Mouse (Mus musculus) c-Kit-positive CD71-positive TER-119-negative erythroid progenitor cells, embryonic 14.5 days (primary cell): ENCODE results near the gene Cd109.

ENCODE experiments used
- DNase-seq: peaks from one replicate; pipeline ENCODE4 v3.0.0-alpha.2; 2013; ENCODE audit warnings: low read depth

The Cd109 gene

DNA sequence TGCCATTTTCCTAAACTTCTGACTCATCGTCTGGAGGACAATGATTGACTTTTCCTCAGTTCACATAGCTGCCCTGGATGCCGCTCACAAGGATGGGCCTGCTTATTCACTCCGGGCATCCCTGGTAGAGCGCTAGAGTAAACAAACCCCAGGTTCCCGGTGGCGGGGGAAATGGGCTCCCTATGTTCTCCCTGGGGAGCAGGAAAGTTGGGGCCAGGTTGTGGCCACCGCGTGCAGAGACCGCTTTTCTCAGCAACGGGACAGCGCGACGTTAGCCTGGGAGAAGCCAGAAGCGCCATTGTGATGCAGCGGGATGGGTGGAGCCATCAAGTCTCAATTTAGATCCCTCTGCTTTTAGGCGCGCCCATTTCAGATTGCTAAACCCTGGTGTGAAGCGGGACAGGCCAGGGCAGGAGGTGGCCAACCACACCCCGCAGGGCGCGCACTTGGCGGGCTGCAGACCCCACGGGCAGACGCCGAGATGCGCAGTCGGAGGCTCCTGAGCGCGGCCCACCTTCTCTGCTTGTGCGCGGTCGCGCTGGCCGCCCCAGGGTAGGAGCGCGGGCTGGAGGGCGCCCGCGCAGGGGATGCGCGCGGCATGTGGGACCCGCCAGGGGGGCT lies at the start of gene Cd109:
Gene Cd109 (plus strand): TSS at position 146 of the 621 bp plus-strand sequence.
- DNase-seq = no peak

- DNase-seq = no peak
These were observed 45.4 kb upstream of the Cd109 start for GRCm38 (mm10) chr9:78569934-78570333.

- DNase-seq = no peak
These were observed 38.9 kb upstream of the Cd109 start for GRCm38 (mm10) chr9:78576466-78576865.

DNA sequence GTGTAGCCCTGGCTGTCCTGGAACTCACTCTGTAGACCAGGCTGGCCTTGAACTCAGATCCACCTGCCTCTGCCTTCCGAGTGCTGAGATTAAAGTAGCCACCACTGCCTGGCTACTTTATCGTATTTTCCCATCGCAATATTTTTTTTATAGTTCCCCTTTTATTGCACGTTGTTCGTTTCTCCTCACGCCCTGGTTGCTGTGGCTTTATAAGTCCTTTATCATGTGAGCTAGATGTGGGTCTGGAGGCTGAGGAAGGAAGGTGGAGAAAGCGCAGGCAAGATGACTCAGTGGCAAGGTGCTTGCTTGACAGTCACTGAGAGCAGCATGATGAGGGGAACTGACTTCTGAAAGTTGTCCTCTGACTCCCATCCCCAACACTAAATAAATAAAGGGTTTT lies 36.5 kb upstream of the Cd109 start:
- DNase-seq = no peak

DNA sequence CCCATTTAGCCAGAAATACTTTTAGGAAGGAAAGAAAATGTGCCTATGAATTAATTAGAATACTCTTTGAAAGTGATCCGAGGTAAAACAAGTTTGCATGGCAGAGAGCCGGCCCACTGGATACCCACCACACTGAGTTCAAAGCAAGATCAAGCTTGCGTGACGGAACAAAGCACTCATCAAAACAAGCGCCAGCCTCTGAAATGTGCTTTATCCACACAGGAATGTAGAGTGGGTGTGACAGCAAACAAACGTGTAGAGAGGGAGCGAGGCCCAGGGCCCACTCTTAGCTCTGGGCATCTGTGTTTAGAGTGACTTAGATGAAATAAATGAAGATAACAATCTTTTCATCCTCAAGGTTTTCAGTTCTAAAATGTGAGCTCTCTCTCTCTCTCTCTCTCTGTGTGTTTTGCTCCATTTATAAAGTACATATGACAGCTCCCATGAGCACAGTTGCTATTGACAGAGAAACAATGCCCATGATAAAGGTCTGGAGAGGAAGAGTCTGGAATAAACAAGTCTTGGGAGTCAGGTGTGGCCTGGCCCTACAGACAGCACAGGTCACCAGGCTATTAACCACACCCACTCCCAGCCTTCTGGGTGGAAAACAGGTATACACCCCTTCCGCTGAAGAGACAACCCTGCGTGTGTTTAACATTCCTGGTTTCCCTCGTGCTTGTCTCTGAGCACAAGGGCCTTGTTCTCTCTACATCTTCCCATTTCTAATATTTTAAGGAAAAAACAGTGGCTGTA lies 35.5 kb upstream of the Cd109 start:
- DNase-seq = no peak

- peak; percentile 34 for DNase-seq
These were observed 28.0 kb upstream of the Cd109 start for GRCm38 (mm10) chr9:78587218-78587883.

DNA sequence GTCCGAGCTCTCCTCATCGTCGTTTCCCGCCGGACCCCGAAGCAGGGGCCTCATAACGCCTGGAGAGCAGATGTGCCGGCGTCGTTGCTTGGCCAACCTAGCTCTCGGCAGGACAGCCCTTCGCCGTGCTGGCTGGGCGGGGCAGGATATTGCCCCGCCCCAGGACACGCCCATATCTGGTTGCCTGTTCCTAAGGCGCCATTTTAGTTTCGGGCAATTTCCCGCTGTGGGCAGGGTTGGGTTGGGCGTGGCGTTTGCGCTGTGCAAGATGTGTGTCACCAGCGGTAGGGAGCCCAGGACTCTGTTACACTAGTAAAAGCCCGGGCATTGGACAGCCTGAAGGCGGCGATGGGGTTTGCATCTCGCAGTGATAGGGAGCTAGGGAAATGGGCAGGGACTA lies 27.4 kb upstream of the Cd109 start, which contains the start of gene Slc17a5:
Gene Slc17a5 (minus strand): TSS at position 128 of the 400 bp plus-strand sequence.
- DNase-seq = peak; percentile 97

DNA sequence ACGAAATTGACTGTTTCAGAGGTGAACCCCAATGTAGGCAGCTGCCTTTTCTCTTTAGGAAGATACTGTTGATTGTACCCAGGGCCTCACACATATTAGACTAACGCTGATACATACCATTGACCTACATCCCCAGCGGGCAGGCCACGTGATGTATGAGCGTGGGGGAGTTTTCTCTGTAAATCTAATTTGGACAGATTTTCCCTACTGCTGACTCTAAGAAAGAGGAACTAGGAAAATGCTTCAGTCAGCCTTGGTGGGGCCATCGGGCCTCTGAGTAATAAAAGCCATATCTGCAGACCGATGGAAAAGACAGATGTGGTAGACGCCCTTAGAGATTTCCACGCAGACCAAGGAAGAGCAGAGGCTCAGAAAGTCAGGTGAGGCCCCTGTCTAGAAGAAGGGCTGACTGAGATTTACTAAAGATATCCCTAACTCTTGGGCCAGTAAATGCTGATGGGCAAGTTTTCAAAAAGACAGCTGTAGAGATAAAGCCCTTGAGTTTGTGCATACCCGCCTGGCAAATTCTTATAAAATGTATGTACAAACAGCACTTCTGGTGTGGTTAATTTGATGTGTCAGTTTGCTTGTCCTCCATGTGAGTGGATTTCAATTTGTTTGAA lies 26.8 kb upstream of the Cd109 start:
- DNase-seq = peak; percentile 22

DNA sequence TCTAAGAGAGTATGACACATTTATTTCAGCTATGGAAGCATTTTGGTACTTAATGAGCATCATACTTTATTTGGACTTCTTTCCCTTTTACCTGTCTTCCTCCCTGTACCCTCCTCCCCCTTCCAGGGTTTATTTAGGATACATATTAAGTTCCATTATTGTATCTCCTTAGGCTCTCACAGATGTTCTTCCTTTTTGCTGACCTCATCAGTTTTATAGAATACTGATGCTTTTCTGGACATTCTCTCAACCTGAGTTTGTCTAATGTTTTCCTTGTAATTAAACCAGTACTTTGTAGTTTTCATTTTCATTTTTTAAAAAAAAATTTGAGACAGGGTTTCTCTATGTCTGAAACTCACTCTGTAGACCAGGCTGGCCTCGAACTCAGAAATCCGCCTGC lies 24.9 kb upstream of the Cd109 start:
- no peak for DNase-seq

- DNase-seq = peak; percentile 51
These were observed 20.1 kb upstream of the Cd109 start for GRCm38 (mm10) chr9:78595257-78595656.

DNA sequence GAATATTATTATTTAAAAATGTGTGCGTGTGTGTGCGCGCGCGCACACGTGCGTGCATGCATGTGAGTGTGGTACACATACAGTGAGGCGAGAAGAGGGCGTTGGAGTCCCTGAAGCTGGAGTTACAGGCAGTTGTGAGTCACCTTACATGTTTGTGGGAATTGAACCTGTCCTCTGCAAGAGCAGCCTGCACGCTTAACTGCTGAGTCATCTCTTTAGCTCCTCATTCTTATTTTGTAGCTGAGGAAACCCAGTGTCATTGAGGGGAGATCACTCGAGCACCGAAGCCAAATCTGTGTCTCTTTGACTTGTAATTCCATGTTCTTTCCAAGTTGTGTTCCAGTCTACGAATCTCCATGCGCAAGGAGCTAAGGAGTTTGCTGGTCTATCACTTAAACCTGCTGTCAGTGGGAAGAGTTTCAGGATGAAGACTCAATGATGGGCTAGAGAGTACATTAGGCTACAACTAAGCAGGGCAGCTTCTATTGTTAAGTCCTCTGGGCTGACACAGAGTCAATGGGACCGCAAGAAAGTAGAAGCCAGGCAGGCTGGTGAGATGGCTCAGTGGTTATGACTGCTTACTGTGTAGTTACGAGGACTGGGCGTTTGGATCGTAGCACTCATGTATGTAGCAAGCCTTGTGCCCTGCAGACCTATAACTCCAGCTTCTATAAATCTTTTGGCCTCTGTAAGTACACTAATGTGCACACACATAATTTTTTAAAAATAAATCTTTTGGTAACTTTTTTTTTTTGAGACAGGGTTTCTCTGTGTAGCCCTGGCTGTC lies 19.4 kb upstream of the Cd109 start:
- DNase-seq = no peak

DNA sequence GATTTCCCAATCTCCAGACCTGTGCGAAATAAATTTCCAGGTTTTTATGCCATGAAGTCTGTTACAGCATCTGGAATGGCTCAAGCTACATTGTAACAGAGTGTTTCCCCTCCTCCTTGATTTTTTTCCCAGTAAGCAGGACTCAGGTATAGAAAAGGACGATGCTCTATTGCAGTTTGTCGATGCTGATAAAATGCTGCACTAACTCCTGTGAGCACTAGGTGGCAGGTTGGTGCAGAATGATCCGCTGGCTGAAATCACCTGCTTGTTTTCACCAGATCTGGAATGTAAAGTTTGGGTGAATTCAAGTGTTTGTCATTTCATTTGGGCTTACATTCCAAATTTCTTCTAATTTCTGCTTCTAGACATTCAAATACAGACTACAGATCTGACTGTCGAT lies 18.5 kb upstream of the Cd109 start:
- DNase-seq = peak; percentile 34

- no peak for DNase-seq
These were observed 15.4 kb upstream of the Cd109 start for GRCm38 (mm10) chr9:78599927-78600326.

DNA sequence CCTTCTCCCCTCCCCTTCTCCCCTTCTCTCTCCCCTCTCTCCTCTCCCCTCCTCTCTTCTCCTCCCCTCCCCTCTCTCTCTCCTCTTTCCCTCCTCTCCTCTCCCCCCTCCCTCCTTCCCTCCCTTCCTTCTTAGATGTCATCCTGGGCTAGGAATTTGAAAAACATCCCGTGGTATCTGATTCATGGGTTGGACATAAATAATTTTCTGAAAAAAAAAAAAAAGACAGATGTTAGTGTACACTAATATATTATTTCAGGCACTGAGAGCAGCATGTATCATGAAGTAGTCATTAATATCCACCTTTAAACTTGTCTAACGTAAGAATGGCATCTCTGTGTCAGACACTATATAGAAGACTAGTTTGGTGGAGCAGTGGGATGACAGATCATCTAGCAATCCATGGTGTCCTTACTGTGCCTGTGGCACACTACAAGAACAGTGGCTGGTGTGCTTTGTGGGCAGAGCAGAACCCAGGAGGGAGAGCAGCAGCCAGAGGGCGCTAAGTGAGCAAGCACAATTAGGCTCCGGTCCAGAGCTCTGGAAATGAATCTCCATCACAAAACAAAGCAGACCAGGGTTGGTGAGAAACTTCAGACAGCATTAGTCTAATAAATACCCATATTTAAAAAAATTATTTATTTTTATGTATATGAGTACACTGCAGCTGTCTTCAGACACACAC lies 14.2 kb upstream of the Cd109 start:
- no peak for DNase-seq

DNA sequence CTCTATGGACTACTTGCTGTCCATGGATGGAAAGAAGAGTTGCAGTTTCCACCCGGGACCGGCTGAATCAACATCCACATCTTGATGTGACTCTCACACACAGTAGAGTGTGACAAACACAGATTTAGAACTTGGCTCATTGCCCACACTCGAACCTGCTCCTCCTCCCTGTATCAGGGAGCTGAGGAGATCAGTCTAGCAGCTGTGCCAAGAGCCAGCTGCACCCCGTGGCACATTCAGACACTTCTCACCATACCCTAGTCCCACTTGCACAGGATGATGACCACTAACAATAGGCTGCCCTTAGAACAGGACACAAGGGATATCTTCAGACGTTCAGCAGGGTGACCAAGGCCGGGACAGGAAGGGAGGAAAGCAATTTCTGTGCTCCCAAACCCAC lies 1.1 kb upstream of the Cd109 start:
- DNase-seq = no peak

- no peak for DNase-seq
These were observed 3.9 kb downstream of the Cd109 start for GRCm38 (mm10) chr9:78619285-78619684.

DNA sequence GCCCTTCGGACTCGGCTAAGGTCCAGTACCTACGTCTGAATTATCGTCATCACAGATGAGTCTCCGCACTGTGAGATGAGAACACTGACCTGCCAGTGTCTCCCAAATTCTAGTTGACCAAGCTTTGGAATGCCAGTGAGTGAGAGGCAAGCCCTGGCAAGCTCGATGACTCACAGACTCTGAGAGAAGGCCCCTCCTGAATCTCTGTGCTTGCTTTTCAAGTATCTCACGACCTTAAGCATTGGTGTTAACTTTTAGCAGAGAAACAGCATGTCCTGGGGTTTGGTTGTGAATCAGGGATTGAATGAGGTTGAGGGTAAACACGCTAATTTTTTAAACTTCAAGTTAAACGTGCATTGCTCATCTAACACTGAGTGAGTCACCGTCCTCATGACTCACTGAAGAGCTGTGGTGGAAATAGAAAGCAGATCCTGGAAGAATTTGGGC lies 8.0 kb downstream of the Cd109 start:
- no peak for DNase-seq

GRCm38 (mm10) chr9:78629991-78630390 lies 14.6 kb downstream of the Cd109 start:
- DNase-seq = no peak

GRCm38 (mm10) chr9:78631755-78632434 lies 16.5 kb downstream of the Cd109 start:
- DNase-seq = no peak

- no peak for DNase-seq
These were observed 18.6 kb downstream of the Cd109 start for GRCm38 (mm10) chr9:78633976-78634375.

- no peak for DNase-seq
These were observed 26.0 kb downstream of the Cd109 start for GRCm38 (mm10) chr9:78641386-78641785.
